Mouse (Mus musculus) lung, adult 2 months (tissue): ENCODE data around the gene Eno2.

Experiments
- CTCF ChIP-seq: fragments of 200-500 bp; IDR thresholded peaks from 2 replicates; pipeline ENCODE4 v1.5.1; 2011; ENCODE audit warnings: mild to moderate bottlenecking, low read length, control low read depth; ENCODE audit not compliant: insufficient read depth
- POLR2A ChIP-seq: fragments of 200-500 bp; IDR thresholded peaks from 2 replicates; pipeline ENCODE4 v1.6.1; 2011; ENCODE audit warnings: low read depth, mild to moderate bottlenecking, control low read depth, low read length, borderline replicate concordance; ENCODE audit errors: extremely low read depth

GRCm38 (mm10) chr6:124814448-124814847 lies 45.0 kb upstream of the Eno2 start:
- no peak for TF ChIP-seq POLR2A
- no peak for TF ChIP-seq CTCF
